Mouse (Mus musculus): ENCODE measurements at regions not wholly inside any gene's neighbourhood (a gene's known extent, or its start where the extent isn't known, plus 50 kb on each side); places are given as distances from the start of the nearest gene placed in this dataset.

GRCm38 (mm10) chr15:86913276-86913675 is 630.8 kb upstream of the Fam19a5 start:
- ATAC-seq, result no peak
- no peaks in the 10 kb centered on the region for H3K36me3 ChIP-seq (ENCODE audit: insufficient read depth, low read length)
- H3K9ac ChIP-seq (replicated peaks; ENCODE audit: low read depth), result no peak overlapping the region
- no peak for DNase-seq (ENCODE audit: low spot score)
- H3K4me1 ChIP-seq (ENCODE audit: insufficient read depth, low read depth, low read length), result no peaks in the 10 kb centered on the region
- H3K27ac ChIP-seq (ENCODE audit: low read length), result no peak overlapping the region
- H3K9me3 ChIP-seq (ENCODE audit: low read length), result no peaks in the 10 kb centered on the region
- no peaks in the 10 kb centered on the region for H3K27me3 ChIP-seq (replicated peaks; ENCODE audit: insufficient read depth, low read length)
- TF ChIP-seq EP300 (IDR thresholded peaks at IDR 0.05) (no peak), CTCF (IDR thresholded peaks at IDR 0.05) (no peak)
- H3K4me2 ChIP-seq (replicated peaks; ENCODE audit: low read depth, low read length), result no peak overlapping the region
- WGBS, result 73% methylated on average over 3 of the region's 3 CpGs
- no peak overlapping the region for H3K4me3 ChIP-seq (ENCODE audit: low read depth, low read length)

DNA sequence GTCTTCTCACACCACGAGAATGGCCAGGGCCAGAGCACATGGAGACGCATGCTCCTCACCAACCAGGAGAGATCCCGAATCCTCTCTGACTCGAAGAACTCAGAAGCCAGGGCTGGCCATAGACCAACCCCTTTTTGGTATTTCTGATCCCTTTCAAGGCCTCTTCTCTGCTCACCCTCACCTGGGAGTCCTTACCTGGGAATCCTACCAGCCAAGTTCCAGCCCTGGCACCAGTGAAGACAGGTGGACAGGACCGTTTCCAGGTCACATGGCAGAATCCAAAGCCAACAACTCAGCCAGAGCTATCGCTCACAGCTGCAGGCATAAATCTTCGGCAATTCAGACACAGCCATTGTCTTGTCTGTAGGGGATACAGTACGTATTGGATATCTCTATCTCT is 626.2 kb upstream of the Fam19a5 start:
- no peaks in the 10 kb centered on the region for H3K4me1 ChIP-seq (ENCODE audit: insufficient read depth, low read depth, low read length)
- ATAC-seq (no peak), DNase-seq (ENCODE audit: low spot score) (no peak)
- H3K4me3 ChIP-seq (ENCODE audit: low read depth, low read length), result no peak overlapping the region
- no peak for TF ChIP-seq CTCF (IDR thresholded peaks at IDR 0.05)
- WGBS, result 82% methylated on average over 8 of the region's 8 CpGs
- H3K4me2 ChIP-seq (replicated peaks; ENCODE audit: low read depth, low read length), result no peak overlapping the region
- H3K36me3 ChIP-seq (ENCODE audit: insufficient read depth, low read length), result no peaks in the 10 kb centered on the region
- no peaks in the 10 kb centered on the region for H3K9me3 ChIP-seq (ENCODE audit: low read length)
- no peak overlapping the region for H3K9ac ChIP-seq (replicated peaks; ENCODE audit: low read depth)
- H3K27me3 ChIP-seq (replicated peaks; ENCODE audit: insufficient read depth, low read length), result no peaks in the 10 kb centered on the region
- no peak overlapping the region for H3K27ac ChIP-seq (ENCODE audit: low read length)

DNA sequence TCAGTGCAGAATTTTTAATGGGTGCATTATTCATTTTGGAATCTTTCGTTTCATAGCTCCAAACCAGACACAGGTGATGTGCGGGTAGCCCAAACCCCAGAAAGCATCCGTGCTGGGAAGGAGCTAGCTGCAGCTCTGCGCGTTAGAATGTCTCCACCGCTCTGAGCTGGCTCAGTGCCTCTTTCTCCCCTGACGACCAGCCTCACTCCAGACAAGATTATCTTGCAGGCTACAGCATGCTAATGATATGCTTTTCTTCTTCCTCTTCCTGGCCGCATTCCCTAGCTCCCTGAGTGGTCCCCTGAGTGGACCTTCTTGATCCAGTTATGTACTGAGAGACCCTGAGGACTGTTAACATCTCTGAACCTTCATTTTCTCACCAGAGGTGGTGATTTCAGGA is 624.4 kb upstream of the Fam19a5 start:
- Histone ChIP-seq H3K9ac (replicated peaks; ENCODE audit: low read depth) (no peak overlapping the region), H3K27ac (ENCODE audit: low read length) (no peak overlapping the region), H3K4me1 (ENCODE audit: insufficient read depth, low read depth, low read length) (no peaks in the 10 kb centered on the region), H3K9me3 (ENCODE audit: low read length) (no peaks in the 10 kb centered on the region), H3K36me3 (ENCODE audit: insufficient read depth, low read length) (no peaks in the 10 kb centered on the region), H3K27me3 (replicated peaks; ENCODE audit: insufficient read depth, low read length) (no peaks in the 10 kb centered on the region), H3K4me3 (ENCODE audit: low read depth, low read length) (no peak overlapping the region), H3K4me2 (replicated peaks; ENCODE audit: low read depth, low read length) (no peak overlapping the region)
- DNase-seq (ENCODE audit: low spot score) (no peak), ATAC-seq (no peak)
- 55% methylated on average over 8 of the region's 8 CpGs for WGBS
- no peak for TF ChIP-seq CTCF (IDR thresholded peaks at IDR 0.05)
- TF ChIP-seq EP300 (IDR thresholded peaks at IDR 0.05), result no peak

DNA sequence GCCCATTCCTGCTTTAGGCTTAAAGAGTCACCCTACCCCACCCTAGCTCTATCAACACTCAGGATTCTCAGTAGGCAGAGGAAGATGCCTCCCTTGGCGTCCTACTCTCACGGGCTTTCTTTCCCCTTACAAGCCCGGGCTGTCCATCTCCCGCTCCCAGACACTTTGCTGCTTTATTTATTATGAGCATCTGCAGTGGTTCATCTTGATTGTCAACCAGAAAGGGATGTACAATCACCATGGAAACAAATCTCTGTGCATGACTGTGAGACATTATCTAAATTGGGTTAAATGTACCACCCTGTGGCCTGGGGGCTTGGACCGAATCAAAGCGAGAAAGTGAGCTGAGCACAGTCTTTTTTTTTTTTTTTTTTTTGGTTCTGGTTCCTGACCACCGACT is 623.9 kb upstream of the Fam19a5 start:
- DNase-seq (ENCODE audit: low spot score) (no peak), ATAC-seq (no peak)
- Histone ChIP-seq H3K27ac (ENCODE audit: low read length) (no peak overlapping the region), H3K4me3 (ENCODE audit: low read depth, low read length) (no peak overlapping the region), H3K36me3 (ENCODE audit: insufficient read depth, low read length) (no peaks in the 10 kb centered on the region), H3K9ac (replicated peaks; ENCODE audit: low read depth) (no peak overlapping the region), H3K4me1 (ENCODE audit: insufficient read depth, low read depth, low read length) (no peaks in the 10 kb centered on the region), H3K4me2 (replicated peaks; ENCODE audit: low read depth, low read length) (no peak overlapping the region), H3K9me3 (ENCODE audit: low read length) (no peaks in the 10 kb centered on the region), H3K27me3 (replicated peaks; ENCODE audit: insufficient read depth, low read length) (no peaks in the 10 kb centered on the region)
- TF ChIP-seq CTCF (IDR thresholded peaks at IDR 0.05), result no peak
- 43% methylated on average over 7 of the region's 7 CpGs for WGBS

DNA sequence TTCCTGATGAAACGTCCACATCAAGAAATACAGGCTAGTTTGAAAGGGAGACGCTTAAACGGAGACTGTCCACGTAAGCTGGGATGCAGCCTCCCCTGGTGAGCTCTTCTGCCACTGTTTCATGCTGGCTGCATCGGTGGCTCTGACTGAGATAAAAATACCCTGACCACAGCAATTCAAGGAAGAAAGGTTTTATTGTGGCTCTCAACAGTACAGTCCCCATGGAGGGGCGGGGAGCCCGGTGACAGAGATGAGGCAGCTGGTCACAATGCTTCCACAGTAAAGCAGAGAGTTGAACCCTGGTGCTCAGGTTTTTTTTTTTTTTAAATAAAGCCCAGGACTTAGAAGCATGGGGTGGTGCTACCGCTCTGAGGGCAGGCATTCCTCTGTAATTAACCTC is 622.7 kb upstream of the Fam19a5 start:
- DNase-seq (ENCODE audit: low spot score) (no peak), ATAC-seq (no peak)
- TF ChIP-seq CTCF (IDR thresholded peaks at IDR 0.05), result no peak
- no peak for TF ChIP-seq EP300 (IDR thresholded peaks at IDR 0.05)
- Histone ChIP-seq H3K4me1 (ENCODE audit: insufficient read depth, low read depth, low read length) (no peaks in the 10 kb centered on the region), H3K4me3 (ENCODE audit: low read depth, low read length) (no peak overlapping the region), H3K9ac (replicated peaks; ENCODE audit: low read depth) (no peak overlapping the region), H3K4me2 (replicated peaks; ENCODE audit: low read depth, low read length) (no peak overlapping the region), H3K27ac (ENCODE audit: low read length) (no peak overlapping the region), H3K36me3 (ENCODE audit: insufficient read depth, low read length) (no peaks in the 10 kb centered on the region), H3K27me3 (replicated peaks; ENCODE audit: insufficient read depth, low read length) (no peaks in the 10 kb centered on the region), H3K9me3 (ENCODE audit: low read length) (no peaks in the 10 kb centered on the region)
- 38% methylated on average over 8 of the region's 8 CpGs for WGBS

- Histone ChIP-seq H3K36me3 (ENCODE audit: insufficient read depth, low read length) (no peaks in the 10 kb centered on the region), H3K9ac (replicated peaks; ENCODE audit: low read depth) (no peak overlapping the region), H3K27me3 (replicated peaks; ENCODE audit: insufficient read depth, low read length) (no peaks in the 10 kb centered on the region), H3K4me3 (ENCODE audit: low read depth, low read length) (no peak overlapping the region), H3K27ac (ENCODE audit: low read length) (no peak overlapping the region), H3K9me3 (ENCODE audit: low read length) (no peaks in the 10 kb centered on the region), H3K4me1 (ENCODE audit: insufficient read depth, low read depth, low read length) (no peaks in the 10 kb centered on the region), H3K4me2 (replicated peaks; ENCODE audit: low read depth, low read length) (no peak overlapping the region)
- ATAC-seq (no peak), DNase-seq (ENCODE audit: low spot score) (no peak)
- WGBS, result 12% methylated on average over 17 of the region's 17 CpGs
- TF ChIP-seq EP300 (IDR thresholded peaks at IDR 0.05) (no peak), CTCF (IDR thresholded peaks at IDR 0.05) (no peak)
Measured at GRCm38 (mm10) chr15:86925081-86925749, 618.9 kb upstream of the Fam19a5 start.

All from lung, postnatal 0 days (tissue).